Mouse (Mus musculus): ENCODE data around the gene Garnl3. TPM values are rescaled to one million over a fixed set of nuclear protein-coding genes. Genes with fewer than 3 reads are reported as not detected.
"Not testable (repeated sequence)": the region's sequence is repeated elsewhere in the genome, so short reads cannot be mapped to it uniquely, and the experiment has no call there.

Garnl3 gene
- total RNA-seq, 2 experiments from 2014 or later: not detected

- ATAC-seq (replicated peaks; ENCODE audit: poor library complexity): no peak
These were observed 27.4 kb upstream of the Garnl3 start for GRCm38 (mm10) chr2:33158895-33159294.

GRCm38 (mm10) chr2:33156283-33156781 lies 24.9 kb upstream of the Garnl3 start:
- ATAC-seq (replicated peaks; ENCODE audit: poor library complexity): no peak

DNA sequence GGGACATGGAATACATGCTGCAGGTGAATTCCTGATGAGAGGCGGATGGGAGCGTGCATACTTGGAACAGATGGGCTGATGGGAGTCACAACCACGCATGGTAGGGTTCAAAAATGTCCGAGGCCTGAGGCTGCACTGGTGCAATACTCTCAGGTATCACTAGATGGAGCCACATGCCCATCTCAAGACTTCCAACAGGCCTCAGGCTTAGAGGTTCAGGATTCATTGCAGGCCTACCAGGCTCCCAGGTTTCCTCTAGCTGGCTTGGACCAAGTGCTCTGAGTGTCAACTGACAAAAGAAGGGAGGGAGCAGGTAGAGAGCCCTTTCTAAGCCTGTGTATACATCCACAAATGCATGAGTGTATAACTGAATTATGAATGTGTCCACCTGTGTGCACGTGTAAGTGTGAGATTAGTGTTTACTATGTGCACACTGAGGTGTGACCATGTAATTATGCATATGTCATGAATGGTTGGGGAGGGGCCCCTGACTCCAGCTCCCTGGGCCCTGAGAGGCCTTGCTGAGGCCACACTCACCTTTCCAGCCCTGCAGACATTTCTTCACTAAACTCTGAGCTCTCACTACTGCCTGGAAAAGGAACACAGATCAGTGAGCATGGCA lies 23.4 kb upstream of the Garnl3 start:
- peak; percentile 95 for ATAC-seq (replicated peaks; ENCODE audit: poor library complexity)

GRCm38 (mm10) chr2:33146994-33147393 lies 15.5 kb upstream of the Garnl3 start:
- no peak for ATAC-seq (replicated peaks; ENCODE audit: poor library complexity)

GRCm38 (mm10) chr2:33143292-33143691 lies 11.8 kb upstream of the Garnl3 start:
- no peak for ATAC-seq (replicated peaks; ENCODE audit: poor library complexity)

DNA sequence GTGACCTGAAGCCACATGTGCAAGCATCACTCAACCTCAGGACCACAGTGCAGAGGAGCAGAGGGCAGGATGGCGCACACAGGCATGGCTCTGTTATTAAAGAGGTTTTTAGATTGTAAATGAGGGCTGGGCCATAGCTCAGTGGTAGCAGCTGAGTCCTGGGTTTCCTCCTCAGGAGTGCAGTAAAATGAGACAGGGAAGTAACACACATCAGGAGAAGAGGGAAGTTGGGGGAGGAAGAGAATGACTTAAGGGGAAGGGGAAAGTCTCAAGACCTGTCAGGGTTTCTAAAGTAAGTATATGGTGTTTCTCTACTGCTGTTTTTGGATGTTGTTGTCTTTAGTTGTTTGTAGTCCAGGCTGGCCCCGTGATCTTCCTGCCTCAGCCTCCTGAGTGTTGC lies 7.0 kb upstream of the Garnl3 start:
- peak; percentile 34; the same call in 1 of the 2 replicates for ATAC-seq (replicated peaks; ENCODE audit: poor library complexity)

DNA sequence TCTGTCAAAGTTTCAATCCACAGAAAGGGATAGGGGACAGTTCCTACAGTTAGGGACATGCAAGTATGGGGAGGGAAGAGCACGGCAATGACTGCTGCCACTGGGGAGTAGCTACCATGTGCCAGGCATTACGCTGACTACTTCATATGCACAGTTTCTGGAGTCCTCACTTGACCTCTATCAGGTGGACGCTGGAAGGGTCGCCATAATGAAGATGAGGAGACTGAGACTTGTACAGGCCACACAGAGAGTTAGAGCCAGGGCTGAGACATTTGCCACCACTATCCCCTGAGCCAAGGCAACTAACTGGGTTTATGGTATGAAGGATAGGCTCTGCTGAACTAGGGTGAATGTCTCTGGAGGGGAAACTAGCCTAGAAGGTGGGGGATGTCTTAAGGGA lies 6.3 kb upstream of the Garnl3 start:
- no peak for ATAC-seq (replicated peaks; ENCODE audit: poor library complexity)

DNA sequence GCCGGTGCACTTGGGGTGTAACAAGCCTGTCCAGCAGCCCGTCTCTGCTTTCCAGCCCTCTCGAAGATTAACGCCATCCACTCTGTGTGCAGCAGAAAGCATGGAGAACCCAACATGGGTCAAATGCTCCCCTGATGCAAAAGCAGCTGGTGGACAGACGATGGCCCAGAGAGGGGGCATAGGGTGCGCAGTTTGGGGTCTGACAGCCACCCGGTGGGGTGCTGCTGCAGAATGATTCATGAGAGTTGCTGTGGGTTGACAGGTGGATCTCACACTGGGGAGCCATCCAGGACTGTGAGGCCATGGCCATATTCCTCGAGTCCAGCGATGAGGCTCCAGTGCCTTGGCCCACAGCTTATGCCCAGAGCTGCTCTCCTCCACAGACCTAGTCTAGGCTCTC lies 5.8 kb upstream of the Garnl3 start:
- ATAC-seq (replicated peaks; ENCODE audit: poor library complexity): no peak

DNA sequence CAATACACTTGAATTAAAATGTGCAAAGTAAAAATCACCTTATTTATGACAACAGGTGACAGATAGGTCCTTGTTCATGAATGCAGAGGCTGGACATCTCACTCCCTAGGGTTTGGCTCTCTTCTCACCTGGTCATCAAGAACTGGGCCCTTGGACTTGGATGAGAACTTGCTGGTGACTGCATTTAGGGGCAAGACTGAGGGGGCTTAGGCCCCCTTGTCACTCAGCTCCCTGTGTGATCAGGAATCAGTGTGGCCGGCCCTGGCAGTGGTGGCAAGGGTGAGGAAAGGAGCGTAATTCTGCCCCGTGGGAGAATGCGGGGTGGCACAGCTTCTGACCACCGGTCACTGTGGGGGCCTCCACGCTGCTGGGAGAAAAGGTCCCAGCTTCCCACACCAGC lies 4.9 kb upstream of the Garnl3 start:
- no peak for ATAC-seq (replicated peaks; ENCODE audit: poor library complexity)

- no peak for ATAC-seq (replicated peaks; ENCODE audit: poor library complexity)
These were observed 3.5 kb upstream of the Garnl3 start for GRCm38 (mm10) chr2:33134766-33135490.

- ATAC-seq (replicated peaks; ENCODE audit: poor library complexity): no peak
These were observed 852 bp upstream of the Garnl3 start for GRCm38 (mm10) chr2:33132306-33132705.

GRCm38 (mm10) chr2:33130526-33131483 lies 649 bp downstream of the Garnl3 start:
- ATAC-seq (replicated peaks; ENCODE audit: poor library complexity): peak; percentile 81

GRCm38 (mm10) chr2:33130141-33130525 lies 1.3 kb downstream of the Garnl3 start:
- ATAC-seq (replicated peaks; ENCODE audit: poor library complexity): no peak

DNA sequence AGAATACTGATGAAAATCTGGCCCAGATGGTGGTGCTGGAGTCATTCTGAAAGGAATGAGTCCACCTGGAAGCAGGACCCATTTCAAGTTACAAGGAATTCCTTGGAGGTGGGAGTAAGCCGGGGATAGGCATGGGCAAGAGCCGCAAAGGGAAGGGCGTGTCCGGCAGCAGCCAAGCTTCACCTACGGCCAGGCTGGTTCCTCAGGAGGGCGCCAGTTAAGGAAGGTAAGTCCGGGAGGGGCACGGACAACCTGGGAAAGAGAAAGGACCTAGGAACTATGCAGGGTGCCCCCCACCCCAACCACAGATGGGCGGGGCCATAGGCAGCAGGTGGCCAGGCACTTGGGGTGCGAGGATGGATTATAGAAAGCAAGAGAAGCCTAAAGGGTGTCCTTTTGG lies 1.8 kb downstream of the Garnl3 start:
- ATAC-seq (replicated peaks; ENCODE audit: poor library complexity): no peak

DNA sequence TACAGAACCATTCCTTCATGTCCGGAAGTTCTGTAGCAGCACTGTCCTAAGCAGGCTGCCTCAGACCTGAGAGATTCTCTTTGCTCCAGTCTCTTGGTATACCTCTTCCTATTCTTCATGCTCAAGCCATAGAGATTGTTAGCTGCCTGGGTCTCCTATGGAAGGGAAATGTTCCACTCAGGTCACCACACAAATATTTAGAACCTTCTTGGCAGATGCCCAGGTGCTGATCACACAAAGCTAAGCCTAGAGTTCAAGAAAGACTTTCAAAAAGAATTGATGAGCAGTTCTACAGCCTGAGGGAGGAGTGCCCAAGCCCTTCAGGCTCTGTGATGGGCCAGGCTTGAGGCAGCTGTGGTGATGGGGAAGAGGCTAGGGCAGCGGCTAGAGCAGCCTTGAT lies 2.4 kb downstream of the Garnl3 start:
- no peak for ATAC-seq (replicated peaks; ENCODE audit: poor library complexity)

DNA sequence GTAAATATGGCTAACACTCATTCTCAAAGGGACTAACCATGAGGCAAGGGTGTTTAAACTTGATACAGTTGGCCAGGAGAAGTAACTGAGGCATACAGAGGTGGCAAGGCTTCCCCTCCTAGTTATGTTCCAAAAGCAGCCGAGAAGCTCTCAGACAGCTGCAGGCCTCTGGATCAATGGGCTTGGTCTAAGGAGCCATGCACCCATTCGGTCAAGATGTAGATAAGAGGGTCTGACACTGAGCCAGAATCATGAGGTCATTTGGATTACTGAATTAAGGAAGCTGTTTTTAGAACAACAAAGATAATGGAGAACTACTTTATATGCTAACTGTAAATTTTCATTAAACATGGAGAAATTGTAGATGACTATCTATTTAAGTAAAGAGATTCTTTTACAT lies 4.2 kb downstream of the Garnl3 start:
- no peak for ATAC-seq (replicated peaks; ENCODE audit: poor library complexity)

DNA sequence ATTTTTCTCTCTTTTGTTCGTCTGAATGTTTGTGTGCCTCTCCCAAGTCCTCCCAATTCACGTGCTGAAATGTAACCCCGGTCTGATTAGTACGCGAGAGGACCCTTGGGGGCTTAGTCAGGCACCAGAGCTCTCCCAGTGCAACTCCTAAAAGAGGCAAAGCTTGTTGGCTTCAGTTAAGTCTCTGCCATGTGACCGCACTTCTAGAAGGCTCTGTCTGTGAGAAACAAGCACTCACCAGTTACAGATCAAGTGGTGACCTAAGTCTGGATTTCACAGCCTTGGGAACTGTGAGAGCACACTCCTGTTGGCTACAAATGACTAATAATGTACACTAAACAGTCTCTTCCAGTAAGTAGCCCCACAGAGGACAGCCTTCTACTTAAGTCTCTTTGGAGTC lies 8.6 kb downstream of the Garnl3 start:
- ATAC-seq (replicated peaks; ENCODE audit: poor library complexity): no peak

GRCm38 (mm10) chr2:33100536-33100935 lies 30.9 kb downstream of the Garnl3 start:
- ATAC-seq (replicated peaks; ENCODE audit: poor library complexity): no peak

DNA sequence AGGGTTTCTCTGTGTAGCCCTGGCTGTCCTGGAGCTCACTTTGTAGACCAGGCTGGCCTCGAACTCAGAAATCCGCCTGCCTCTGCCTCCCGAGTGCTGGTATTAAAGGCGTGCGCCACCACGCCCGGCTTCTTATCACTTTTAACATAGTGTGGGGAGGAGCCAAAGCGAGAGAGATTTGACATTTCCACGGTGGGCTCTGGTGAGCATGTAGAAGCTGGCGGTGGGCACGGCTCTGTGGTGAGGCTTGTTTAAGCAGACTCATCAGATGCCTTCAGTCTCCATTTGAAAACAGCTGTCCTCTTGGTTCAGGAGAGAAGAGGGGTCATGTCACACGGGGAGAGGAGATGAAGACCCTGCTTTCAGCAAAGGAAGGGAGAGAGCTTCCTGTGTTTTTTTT lies 34.1 kb downstream of the Garnl3 start:
- not testable (repeated sequence) for ATAC-seq (replicated peaks; ENCODE audit: poor library complexity)

GRCm38 (mm10) chr2:33095221-33095671 lies 36.2 kb downstream of the Garnl3 start:
- no peak for ATAC-seq (replicated peaks; ENCODE audit: poor library complexity)
